Mouse (Mus musculus): ENCODE measurements at regions not wholly inside any gene's neighbourhood (a gene's known extent, or its start where the extent isn't known, plus 50 kb on each side); places are given as distances from the start of the nearest gene placed in this dataset.

- no peak for TF ChIP-seq CTCF (IDR thresholded peaks at IDR 0.05; ENCODE audit: insufficient read depth, low read length)
- no peak for TF ChIP-seq POLR2A (IDR thresholded peaks at IDR 0.05; ENCODE audit: borderline replicate concordance, extremely low read depth, low read depth, low read length)
Measured at GRCm38 (mm10) chr8:89541231-89541630, 497.3 kb upstream of the Sall1 start.

Data from lung, adult 2 months (tissue).